Mouse (Mus musculus) activated CD4-positive, CD25-positive, alpha-beta regulatory T cell (primary cell): ENCODE measurements around the gene Kdelc1. TPM values are rescaled to one million over a fixed set of nuclear protein-coding genes. Genes with fewer than 3 reads are reported as not detected.

Experiments used
- polyA plus RNA-seq, 2 experiments: library from polyadenylated mRNA; unstranded; fragments of 100-300 nt; shearing (Covaris generic); gene quantifications; one replicate each; pipeline ENCODE4 v1.2.1; 2017

Gene Kdelc1
- 10 to 100 TPM in 1 of 2 experiments, 1 to 10 TPM in 1; 8.5 to 13.4 TPM for polyA plus RNA-seq

DNA sequence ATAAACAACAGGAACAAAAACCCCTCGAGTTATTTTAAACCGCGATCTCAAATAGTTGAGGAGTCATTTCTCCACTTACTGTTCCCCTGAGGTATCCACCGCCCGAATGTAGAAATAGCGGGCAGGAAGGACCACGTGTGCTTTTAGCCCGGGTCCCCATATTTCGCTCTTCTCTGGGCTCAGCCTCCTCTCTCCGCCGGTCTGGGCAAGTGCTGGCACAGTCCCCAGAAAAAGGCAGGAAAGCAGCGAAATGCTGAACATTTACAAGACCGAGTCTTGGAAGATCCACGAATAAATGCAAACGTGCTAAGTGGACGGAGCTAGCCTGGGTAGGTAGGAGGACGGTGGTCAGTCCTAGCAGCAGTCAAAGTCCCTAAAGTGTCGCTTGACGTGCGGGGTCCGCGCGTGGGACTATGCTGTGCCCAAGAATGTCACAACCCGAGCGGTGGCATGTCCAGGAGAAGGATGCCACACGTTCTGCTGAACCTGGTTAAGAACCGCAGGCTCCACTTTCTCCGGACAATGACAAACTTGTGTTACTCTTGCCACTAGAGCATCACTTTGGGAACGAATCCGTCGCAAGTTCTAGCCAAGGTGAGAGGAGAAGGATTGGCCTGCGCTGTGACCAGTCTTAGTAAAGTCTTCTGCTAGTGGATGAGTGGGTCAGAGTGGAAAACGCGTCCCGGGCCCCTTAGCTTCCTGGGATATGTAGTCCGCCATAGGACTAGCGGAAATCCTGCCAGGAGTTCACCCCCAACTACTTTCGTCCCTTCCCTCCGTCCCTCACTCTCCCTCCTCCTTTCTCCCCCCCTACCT is at the start of gene Kdelc1, which contains the start of gene Bivm:
Gene Kdelc1, minus strand, starts transcription at position 570 of the 816 bp plus-strand sequence.
Gene Bivm, plus strand, starts transcription at position 719 of the 816 bp plus-strand sequence.

DNA sequence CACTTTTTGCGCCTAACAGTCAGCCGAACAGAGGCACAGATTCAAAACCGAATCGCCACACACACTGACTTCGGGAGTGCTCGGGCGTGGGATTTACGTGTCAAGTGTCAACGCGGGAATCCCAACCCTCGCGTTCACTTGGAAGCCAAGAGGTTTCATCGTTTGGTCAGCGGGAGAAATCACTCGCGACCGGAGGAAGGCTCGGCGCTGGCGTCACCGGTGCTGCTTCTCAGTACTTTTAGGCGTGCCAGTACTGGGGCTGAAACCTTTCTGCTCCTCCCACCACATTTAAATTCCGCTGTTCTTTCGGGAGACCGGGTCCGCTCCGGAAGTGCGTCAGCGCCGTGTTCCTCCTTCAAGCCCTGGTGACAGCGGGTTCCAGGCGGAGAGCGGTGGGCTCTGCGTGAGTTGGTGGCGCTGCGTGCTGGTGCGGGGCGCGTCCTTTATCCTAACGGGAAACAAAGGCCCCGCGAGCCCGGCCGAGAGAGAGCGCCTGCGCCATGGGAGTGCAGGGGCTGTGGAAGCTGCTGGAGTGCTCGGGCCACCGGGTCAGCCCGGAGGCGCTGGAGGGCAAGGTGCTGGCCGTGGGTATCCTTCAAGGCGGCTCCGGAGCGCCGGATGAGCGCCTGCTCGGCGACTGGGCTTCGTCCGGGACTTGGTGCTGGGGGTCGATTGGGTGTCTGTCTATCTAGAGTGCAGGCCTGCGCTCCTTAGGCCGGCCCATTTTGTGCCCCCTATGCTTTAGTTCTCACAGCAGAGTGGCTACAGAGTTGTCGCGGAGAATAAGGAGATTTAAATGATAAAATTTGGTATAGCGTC is 29.2 kb upstream of the Kdelc1 start, which contains the start of gene Ercc5:
Gene Ercc5, plus strand, starts transcription at position 182 of the 819 bp plus-strand sequence.

DNA sequence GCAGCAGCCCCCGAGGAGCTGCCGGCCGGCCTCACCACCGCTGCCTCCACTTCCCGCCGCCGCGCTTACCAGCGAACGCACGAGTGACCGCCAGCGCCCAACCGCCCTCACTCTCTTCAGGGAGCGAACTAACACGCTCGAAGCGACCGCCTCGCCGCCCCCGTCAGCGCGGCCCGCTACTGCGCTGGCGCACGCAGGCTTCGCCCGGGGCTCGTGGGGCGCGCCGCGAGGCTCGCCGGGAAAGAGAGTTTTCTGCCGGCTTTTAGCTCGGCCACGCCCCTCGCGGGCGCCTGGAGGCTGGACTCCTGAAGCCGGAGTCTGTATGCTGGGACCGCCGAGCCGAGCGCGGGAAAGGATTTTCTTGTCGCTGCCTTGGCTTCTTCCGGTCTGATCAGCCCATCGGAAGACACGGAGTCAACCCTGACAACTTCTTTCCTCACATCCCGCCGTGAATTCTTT is 16.3 kb downstream of the Kdelc1 start, which contains the start of gene Tex30:
Gene Tex30, minus strand, starts transcription at position 183 of the 459 bp plus-strand sequence.

DNA sequence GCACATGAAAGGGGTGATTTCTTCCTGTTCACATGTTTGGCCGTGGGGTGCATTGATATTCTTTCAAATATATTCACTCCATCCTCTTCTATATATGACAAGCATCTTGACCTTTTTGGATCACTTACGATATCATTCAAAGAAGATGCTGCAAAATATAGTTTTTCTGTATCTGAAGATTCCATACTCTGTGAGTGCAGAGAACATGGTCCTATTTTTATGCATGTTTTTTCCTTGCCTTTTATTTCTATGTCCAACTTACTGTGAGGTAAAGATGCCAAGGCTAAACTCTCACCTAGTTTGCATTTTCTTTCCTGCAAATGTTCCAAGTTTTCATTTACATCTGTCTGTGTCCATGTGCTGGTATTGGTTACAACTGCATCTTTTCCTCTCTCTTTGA is 56.8 kb downstream of the Kdelc1 start, which contains the start of gene Gm8251:
Gene Gm8251, minus strand, starts transcription at position 101 of the 400 bp plus-strand sequence.

Other genes with a start within 250 kb of the Kdelc1 start
- 100 to 1,000 TPM; 117 to 183 TPM for gene Tpp2, start 185.2 kb downstream of the Kdelc1 start, polyA plus RNA-seq
- under 1 TPM in 1 of 2 experiments, not detected in 1; 0.57 TPM for gene Mettl21c, start 98.8 kb downstream of the Kdelc1 start, polyA plus RNA-seq
- under 1 TPM in 1 of 2 experiments, not detected in 1; 0.36 TPM for gene Gm8251, start 56.9 kb downstream of the Kdelc1 start, polyA plus RNA-seq
- 10 to 100 TPM; 40.8 to 48.8 TPM for gene Tex30, start 16.4 kb downstream of the Kdelc1 start, polyA plus RNA-seq
- 10 to 100 TPM in 1 of 2 experiments, 1 to 10 TPM in 1; 6.4 to 10.1 TPM for gene Bivm, start 149 bp upstream of the Kdelc1 start, polyA plus RNA-seq
- 10 to 100 TPM; 20.9 to 21.0 TPM for gene Ercc5, start 28.9 kb upstream of the Kdelc1 start, polyA plus RNA-seq
- not detected for gene Mettl21e, start 100.2 kb upstream of the Kdelc1 start, polyA plus RNA-seq